In genomic region chr12:106123276-106123675, GRCm38 (mm10) we compare ENCODE assay signal across 12 mouse cellular contexts.
A peak's percentile ranks its signal among the peaks of the same experiment; 100 is the strongest.
DNase-seq lines count a peak whose midpoint lies in the region; ATAC-seq lines count a peak whose summit lies in the region.
"Had no signal": no experiment of that assay in that cellular context is flagged by ENCODE, and none has a peak within 500 bp of the region (broad histone marks: within the 10 kb centered on the region; RNA-seq: fewer than 3 reads in every experiment).

No protein-coding gene starts in this region.

- H3K9ac ChIP-seq in midbrain, embryonic 16.5 days (ENCODE audit: low read depth, low read length): no peak overlapping the region
- no peak overlapping the region for H3K9ac ChIP-seq in kidney, embryonic 15.5 days
- H3K9ac ChIP-seq: embryonic facial prominence, embryonic 13.5 days; midbrain, embryonic 12.5 days had no signal

- no peak for ATAC-seq in midbrain, embryonic 16.5 days
- ATAC-seq in kidney, embryonic 15.5 days (replicated peaks; ENCODE audit: low FRiP score): no peak

- no peak overlapping the region for H3K4me2 ChIP-seq in midbrain, embryonic 16.5 days (ENCODE audit: low read length)
- H3K4me2 ChIP-seq in kidney, embryonic 15.5 days: no peak overlapping the region
- H3K4me2 ChIP-seq: embryonic facial prominence, embryonic 13.5 days; midbrain, embryonic 12.5 days had no signal

- H3K27me3 ChIP-seq in midbrain, embryonic 10.5 days (ENCODE audit: low read depth, poor library complexity, severe bottlenecking): no peaks in the 10 kb centered on the region
- H3K27me3 ChIP-seq in midbrain, embryonic 16.5 days (ENCODE audit: control insufficient read depth, insufficient read depth, low read depth, low read length): no peaks in the 10 kb centered on the region
- no peaks in the 10 kb centered on the region; the same call in 1 of the 2 replicates for H3K27me3 ChIP-seq in kidney, embryonic 15.5 days
- H3K27me3 ChIP-seq: embryonic facial prominence, embryonic 13.5 days; midbrain, embryonic 12.5 days had no signal

- 0 out of 2 replicates have a peak overlapping the region, but pooled peaks have one; percentile 4 for H3K27ac ChIP-seq in midbrain, embryonic 10.5 days (replicated peaks)
- H3K27ac ChIP-seq in midbrain, embryonic 16.5 days (ENCODE audit: low read length): no peak overlapping the region
- no peak overlapping the region for H3K27ac ChIP-seq in kidney, embryonic 15.5 days
- H3K27ac ChIP-seq: embryonic facial prominence, embryonic 13.5 days; midbrain, embryonic 12.5 days had no signal

- DNase-seq in midbrain, embryonic 10.5 days (ENCODE audit: low spot score): peak; percentile 24
- DNase-seq in cerebellum, adult 9-10 months: peak; percentile 52
- DNase-seq in embryo, embryonic 9.5 days (ENCODE audit: extremely low spot score): peak; percentile 11
- DNase-seq in retina, embryonic 14.5 days (ENCODE audit: low spot score): peak; percentile 52
- no peak for DNase-seq in ovary, postnatal 36 days (ENCODE audit: low spot score)
- DNase-seq: heart, postnatal 4 days; liver; spleen, adult 18-20 months had no signal

- 61% methylated on average over 14 of the region's 14 CpGs for WGBS in midbrain, embryonic 10.5 days
- 25% methylated on average over 14 of the region's 14 CpGs for WGBS in midbrain, embryonic 16.5 days
- WGBS in kidney, embryonic 15.5 days: 32% methylated on average over 14 of the region's 14 CpGs

- H3K4me1 ChIP-seq in midbrain, embryonic 10.5 days: peaks cover 15% of the 10 kb centered on the region
- peaks cover 6% of the 10 kb centered on the region for H3K4me1 ChIP-seq in midbrain, embryonic 16.5 days (ENCODE audit: control insufficient read depth, insufficient read depth, low read length)
- 0 out of 2 replicates have a peak, but pooled peaks cover 2% of the 10 kb centered on the region for H3K4me1 ChIP-seq in kidney, embryonic 15.5 days

- no peaks in the 10 kb centered on the region for H3K36me3 ChIP-seq in midbrain, embryonic 10.5 days
- no peaks in the 10 kb centered on the region for H3K36me3 ChIP-seq in midbrain, embryonic 16.5 days (ENCODE audit: control insufficient read depth, insufficient read depth, low read length)
- no peaks in the 10 kb centered on the region for H3K36me3 ChIP-seq in kidney, embryonic 15.5 days
- H3K36me3 ChIP-seq: embryonic facial prominence, embryonic 13.5 days; midbrain, embryonic 12.5 days had no signal

- H3K4me3 ChIP-seq in midbrain, embryonic 10.5 days: no peak overlapping the region
- H3K4me3 ChIP-seq in midbrain, embryonic 16.5 days (ENCODE audit: low read depth, low read length): no peak overlapping the region
- H3K4me3 ChIP-seq in kidney, embryonic 15.5 days (replicated peaks): no peak overlapping the region
- H3K4me3 ChIP-seq: embryonic facial prominence, embryonic 13.5 days; midbrain, embryonic 12.5 days had no signal

- H3K9me3 ChIP-seq in midbrain, embryonic 10.5 days (replicated peaks): no peaks in the 10 kb centered on the region
- no peaks in the 10 kb centered on the region for H3K9me3 ChIP-seq in midbrain, embryonic 16.5 days (replicated peaks; ENCODE audit: control insufficient read depth, low read length, poor library complexity, severe bottlenecking)
- no peaks in the 10 kb centered on the region for H3K9me3 ChIP-seq in kidney, embryonic 15.5 days (replicated peaks)
- H3K9me3 ChIP-seq: embryonic facial prominence, embryonic 13.5 days; midbrain, embryonic 12.5 days had no signal
